Mouse (Mus musculus) heart, postnatal 0 days (tissue): Measurements from ENCODE around the gene Lcmt1.

Experiments
- CTCF ChIP-seq: IDR thresholded peaks from 2 replicates; pipeline ENCODE4 v1.5.1; 2016; ENCODE audit warnings: antibody characterized with exemption, control low read depth, low read depth
- EP300 ChIP-seq: IDR thresholded peaks from 2 replicates; pipeline ENCODE4 v1.6.1; 2016; ENCODE audit warnings: antibody characterized with exemption, low read depth

- no peak for TF ChIP-seq CTCF
- no peak for TF ChIP-seq EP300
Measured at GRCm38 (mm10) chr7:123366806-123367205, 2.8 kb upstream of the Lcmt1 start.
